Mouse (Mus musculus) ES-Bruce4 (cell line): ENCODE results near the gene Abat. TPM values are rescaled to one million over a fixed set of nuclear protein-coding genes. Genes with fewer than 3 reads are reported as not detected.

Source experiments
- H3K27ac ChIP-seq: 2 replicates; pipeline ENCODE4 v1.5.1; 2012; ENCODE audit warnings: low read length, inconsistent platforms; ENCODE audit not compliant: insufficient read depth
- H3K27me3 ChIP-seq: 2 replicates; pipeline ENCODE4 v1.6.1; 2012; ENCODE audit warnings: mild to moderate bottlenecking, low read length, inconsistent platforms; ENCODE audit not compliant: control insufficient read depth, poor library complexity, insufficient read depth, severe bottlenecking
- H3K36me3 ChIP-seq: 2 replicates; pipeline ENCODE4 v1.6.1; 2012; ENCODE audit warnings: inconsistent platforms, mild to moderate bottlenecking, low read length, moderate library complexity; ENCODE audit not compliant: control insufficient read depth, poor library complexity, insufficient read depth, severe bottlenecking
- H3K4me1 ChIP-seq: one replicate; pipeline ENCODE4 v1.8.1; 2011; ENCODE audit warnings: low read length; ENCODE audit not compliant: control insufficient read depth, insufficient read depth
- H3K4me3 ChIP-seq: 2 replicates; pipeline ENCODE4 v1.5.1; 2011; ENCODE audit warnings: low read depth, mild to moderate bottlenecking, low read length
- H3K9ac ChIP-seq: 2 replicates; pipeline ENCODE4 v1.6.1; 2012; ENCODE audit warnings: low read depth, mild to moderate bottlenecking, inconsistent platforms; ENCODE audit not compliant: poor library complexity, severe bottlenecking
- H3K9me3 ChIP-seq: replicated peaks from 2 replicates; pipeline ENCODE4 v1.6.1; 2012; ENCODE audit warnings: mild to moderate bottlenecking, low read length, inconsistent platforms; ENCODE audit not compliant: control insufficient read depth, poor library complexity, insufficient read depth, severe bottlenecking
- CTCF ChIP-seq: IDR thresholded peaks from one replicate; pipeline ENCODE4 v1.8.1; 2011; ENCODE audit warnings: low read depth, low read length
- EP300 ChIP-seq: IDR thresholded peaks from 2 replicates; pipeline ENCODE4 v1.6.1; 2011; ENCODE audit warnings: low read depth, low read length; ENCODE audit not compliant: insufficient read depth
- POLR2A ChIP-seq: IDR thresholded peaks from one replicate; pipeline ENCODE4 v1.8.1; 2011; ENCODE audit warnings: low read length; ENCODE audit not compliant: insufficient read depth
- polyA plus RNA-seq: library from polyadenylated mRNA; stranded (reverse); fragments of >200 nt; gene quantifications from 2 replicates; pipeline ENCODE4 v1.2.4, GENCODE M21; 2011; ENCODE audit warnings: low read depth; ENCODE audit not compliant: missing spikeins, insufficient read depth, insufficient read length

The Abat gene
- polyA plus RNA-seq, 1 experiment = 2.8 TPM

DNA sequence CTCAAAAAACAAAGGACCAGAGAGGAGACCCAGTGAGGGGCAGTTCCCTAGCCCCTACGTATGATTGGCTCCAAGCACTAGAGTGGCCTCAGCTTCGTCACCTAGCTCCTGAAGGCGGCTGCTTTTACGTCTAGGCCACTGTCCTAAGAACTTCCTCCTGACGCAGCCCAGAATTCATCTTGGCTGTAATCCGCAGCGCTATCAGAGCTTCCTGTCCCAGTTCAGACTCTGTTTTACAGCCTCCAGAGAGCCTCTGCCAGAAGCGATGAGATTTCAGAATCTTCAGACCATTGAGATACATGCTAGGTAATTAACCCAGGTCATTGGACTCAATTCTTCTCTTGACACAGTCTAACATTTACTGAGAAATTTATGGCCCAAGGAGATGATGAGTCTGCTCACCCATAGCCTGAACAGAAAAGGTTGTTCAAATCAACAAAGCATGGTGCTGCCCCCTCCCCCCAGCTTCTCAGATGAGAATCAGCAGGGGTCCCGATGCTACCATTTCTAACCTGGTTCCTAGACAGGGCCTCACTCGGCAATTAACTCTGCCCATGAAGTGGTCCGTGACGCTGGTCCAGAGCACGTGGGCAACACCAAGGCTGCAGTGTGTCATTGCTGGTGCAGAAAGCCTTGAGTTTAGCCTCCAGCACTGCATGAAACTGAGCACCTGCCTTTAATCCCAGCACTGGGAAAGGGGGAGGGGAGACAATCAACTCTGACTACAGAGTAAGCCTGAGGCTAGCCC lies 21.3 kb upstream of the Abat start:
- H3K9ac ChIP-seq = no peak overlapping the region
- no peaks in the 10 kb centered on the region for H3K4me1 ChIP-seq
- H3K27ac ChIP-seq = no peak overlapping the region
- no peaks in the 10 kb centered on the region for H3K9me3 ChIP-seq
- TF ChIP-seq EP300 = no peak
- TF ChIP-seq CTCF = no peak
- TF ChIP-seq POLR2A = no peak
- H3K27me3 ChIP-seq = no peaks in the 10 kb centered on the region
- H3K36me3 ChIP-seq = no peaks in the 10 kb centered on the region
- H3K4me3 ChIP-seq = no peak overlapping the region

DNA sequence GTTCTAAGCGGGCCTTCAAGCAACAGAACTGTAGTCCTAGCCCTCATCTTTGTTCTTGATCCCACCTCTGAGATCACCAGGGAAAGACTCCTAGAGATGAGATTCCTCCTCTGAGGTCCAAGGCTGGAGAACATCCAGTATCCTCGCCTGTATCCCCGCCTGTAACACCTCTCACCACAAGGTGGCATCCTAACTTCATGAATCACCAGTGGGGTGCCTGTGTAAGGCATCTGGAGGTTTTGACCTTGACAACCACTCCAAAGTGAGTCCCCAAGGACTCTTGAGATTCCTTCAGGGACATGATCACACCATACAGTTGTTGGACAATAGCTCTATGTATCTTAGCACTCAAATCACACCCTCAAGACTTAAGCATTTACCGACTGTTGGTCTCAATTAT lies 19.0 kb upstream of the Abat start:
- Histone ChIP-seq H3K9me3 (no peaks in the 10 kb centered on the region; the same call in 1 of the 2 replicates), H3K4me3 (no peak overlapping the region), H3K4me1 (no peaks in the 10 kb centered on the region), H3K36me3 (no peaks in the 10 kb centered on the region), H3K27me3 (no peaks in the 10 kb centered on the region), H3K27ac (no peak overlapping the region), H3K9ac (no peak overlapping the region)
- TF ChIP-seq CTCF (peak; percentile 80), POLR2A (no peak)

DNA sequence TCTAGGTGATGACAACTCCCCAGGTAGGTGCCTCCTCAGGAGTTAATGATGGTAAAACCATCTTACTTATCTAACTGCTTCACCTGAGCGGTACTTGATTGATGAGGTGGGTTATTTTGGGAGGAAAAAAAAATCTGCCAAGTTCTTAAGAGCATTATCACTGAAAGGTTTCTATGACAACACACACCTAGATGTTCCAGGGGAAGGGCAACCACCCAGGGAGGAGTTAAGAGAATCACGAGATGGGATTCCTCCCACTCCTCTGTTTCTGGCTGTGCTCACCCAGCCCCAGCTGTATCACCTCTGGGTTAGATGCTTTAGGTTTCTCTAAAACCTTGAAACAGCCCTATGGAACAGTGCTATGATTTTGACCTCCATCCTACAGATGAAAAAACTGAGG lies 16.3 kb upstream of the Abat start:
- H3K36me3 ChIP-seq = no peaks in the 10 kb centered on the region
- no peak overlapping the region for H3K4me3 ChIP-seq
- H3K27me3 ChIP-seq = no peaks in the 10 kb centered on the region
- no peak overlapping the region for H3K27ac ChIP-seq
- TF ChIP-seq POLR2A = no peak
- TF ChIP-seq EP300 = no peak
- TF ChIP-seq CTCF = no peak
- no peaks in the 10 kb centered on the region for H3K4me1 ChIP-seq
- peaks cover 1% of the 10 kb centered on the region; the same call in 1 of the 2 replicates for H3K9me3 ChIP-seq
- no peak overlapping the region for H3K9ac ChIP-seq

DNA sequence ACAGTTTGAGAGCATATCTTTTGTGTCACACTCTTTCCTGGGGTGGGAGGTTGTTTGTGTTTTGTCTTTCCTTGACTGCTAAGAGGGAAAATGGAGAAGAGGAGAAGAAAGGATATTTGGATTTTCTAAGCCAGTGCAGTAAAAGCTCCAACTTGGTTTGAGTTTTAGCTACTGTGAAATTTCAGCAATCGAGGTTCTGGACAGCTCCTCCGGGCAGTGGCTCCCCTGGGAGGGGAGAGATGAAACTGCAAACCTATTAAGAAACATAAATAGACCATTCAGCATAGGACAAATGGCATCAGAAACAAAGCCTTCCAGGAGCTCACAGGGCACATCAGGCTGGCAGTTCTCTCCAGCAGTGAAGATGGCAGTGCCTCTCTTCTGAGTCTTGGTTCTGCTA lies 9.0 kb upstream of the Abat start:
- Histone ChIP-seq H3K27me3 (no peaks in the 10 kb centered on the region; the same call in 1 of the 2 replicates), H3K36me3 (no peaks in the 10 kb centered on the region), H3K4me3 (no peak overlapping the region), H3K9ac (no peak overlapping the region), H3K27ac (no peak overlapping the region), H3K4me1 (no peaks in the 10 kb centered on the region), H3K9me3 (peaks cover 2% of the 10 kb centered on the region; the same call in 1 of the 2 replicates)
- TF ChIP-seq POLR2A = no peak
- no peak for TF ChIP-seq EP300

- Histone ChIP-seq H3K4me1 (no peaks in the 10 kb centered on the region), H3K27ac (no peak overlapping the region)
- no peak for TF ChIP-seq CTCF
- TF ChIP-seq EP300 = no peak
- TF ChIP-seq POLR2A = no peak
These were observed 3.3 kb upstream of the Abat start for GRCm38 (mm10) chr16:8509894-8510293.

GRCm38 (mm10) chr16:8512830-8513229 lies 399 bp upstream of the Abat start:
- H3K4me1 ChIP-seq = no peaks in the 10 kb centered on the region
- no peak for TF ChIP-seq POLR2A
- TF ChIP-seq CTCF = no peak
- no peak for TF ChIP-seq EP300
- H3K27ac ChIP-seq = no peak overlapping the region
- H3K4me3 ChIP-seq = peak overlapping the region; percentile 44
- H3K9ac ChIP-seq = 0 out of 2 replicates have a peak overlapping the region, but pooled peaks have one; percentile 20
- no peaks in the 10 kb centered on the region for H3K27me3 ChIP-seq
- no peaks in the 10 kb centered on the region for H3K36me3 ChIP-seq
- no peaks in the 10 kb centered on the region for H3K9me3 ChIP-seq

More at GRCm38 (mm10) chr16:8509894-8510293, 3.3 kb upstream of the Abat start:
- H3K36me3 ChIP-seq = no peaks in the 10 kb centered on the region
- no peak overlapping the region for H3K4me3 ChIP-seq
- H3K27me3 ChIP-seq = no peaks in the 10 kb centered on the region; the same call in 1 of the 2 replicates
- H3K9ac ChIP-seq = no peak overlapping the region
- no peaks in the 10 kb centered on the region for H3K9me3 ChIP-seq
